Mouse (Mus musculus): ENCODE data around the gene Zfp830. TPM values are rescaled to one million over a fixed set of nuclear protein-coding genes. Genes with fewer than 3 reads are reported as not detected.

Zfp830 gene
- total and polyA plus RNA-seq, 2 experiments from 2014 or later = 15.7 to 17.4 TPM

- no peaks in the 10 kb centered on the region for H3K27me3 ChIP-seq (ENCODE audit: insufficient read depth, low read length)
- peaks cover 13% of the 10 kb centered on the region for H3K36me3 ChIP-seq (ENCODE audit: insufficient read depth, low read length)
- H3K4me2 ChIP-seq (ENCODE audit: low read depth, low read length, poor library complexity, severe bottlenecking) = peak overlapping the region; percentile 69
- 60% methylated on average over 5 of the region's 5 CpGs for WGBS
- H3K4me3 ChIP-seq (ENCODE audit: low read depth, low read length) = peak overlapping the region; percentile 94
- H3K9ac ChIP-seq (replicated peaks; ENCODE audit: low read length, poor library complexity, severe bottlenecking) = peak overlapping the region; percentile 85; the same call in 1 of the 2 replicates
- no peaks in the 10 kb centered on the region for H3K4me1 ChIP-seq (ENCODE audit: insufficient read depth, low read length)
- ATAC-seq (ENCODE audit: low FRiP score) = no peak
- DNase-seq (ENCODE audit: low spot score) = no peak
- H3K9me3 ChIP-seq (ENCODE audit: low read length) = no peaks in the 10 kb centered on the region
- TF ChIP-seq CTCF (IDR thresholded peaks at IDR 0.05) = no peak
- H3K27ac ChIP-seq (ENCODE audit: low read depth, low read length) = no peak overlapping the region
Measured at GRCm38 (mm10) chr11:82780134-82780533, 16.0 kb downstream of the Zfp830 start.

GRCm38 (mm10) chr11:82780983-82781903, 17.1 kb downstream of the Zfp830 start, which contains the start of gene Lig3:
Gene Lig3 (plus strand): TSS chr11:82781108.
- no peak; the same call in 1 of the 2 replicates for TF ChIP-seq CTCF (IDR thresholded peaks at IDR 0.05)
- DNase-seq (ENCODE audit: low spot score) (peak; percentile 97), ATAC-seq (ENCODE audit: low FRiP score) (peak; percentile 97)
- Histone ChIP-seq H3K27me3 (ENCODE audit: insufficient read depth, low read length) (no peaks in the 10 kb centered on the region), H3K9me3 (ENCODE audit: low read length) (no peaks in the 10 kb centered on the region), H3K27ac (ENCODE audit: low read depth, low read length) (peak within 1 kb of the TSS; percentile 94), H3K36me3 (ENCODE audit: insufficient read depth, low read length) (peaks cover 13% of the 10 kb centered on the region), H3K4me1 (ENCODE audit: insufficient read depth, low read length) (no peaks in the 10 kb centered on the region), H3K9ac (replicated peaks; ENCODE audit: low read length, poor library complexity, severe bottlenecking) (peak within 1 kb of the TSS; percentile 85), H3K4me2 (ENCODE audit: low read depth, low read length, poor library complexity, severe bottlenecking) (peak within 1 kb of the TSS; percentile 69), H3K4me3 (ENCODE audit: low read depth, low read length) (peak within 1 kb of the TSS; percentile 94)
- under 1% methylated on average over 60 of the region's 90 CpGs for WGBS

- no peak overlapping the region for H3K27ac ChIP-seq (ENCODE audit: low read depth, low read length)
Measured at GRCm38 (mm10) chr11:82782197-82782596, 18.1 kb downstream of the Zfp830 start.

GRCm38 (mm10) chr11:82783453-82783852, 19.3 kb downstream of the Zfp830 start:
- no peak for DNase-seq (ENCODE audit: low spot score)
- ATAC-seq (ENCODE audit: low FRiP score) = no peak
- no peaks in the 10 kb centered on the region for H3K4me1 ChIP-seq (ENCODE audit: insufficient read depth, low read length)
- peaks cover 21% of the 10 kb centered on the region for H3K36me3 ChIP-seq (ENCODE audit: insufficient read depth, low read length)
- TF ChIP-seq CTCF (IDR thresholded peaks at IDR 0.05) = no peak
- no peak overlapping the region for H3K27ac ChIP-seq (ENCODE audit: low read depth, low read length)
- H3K9ac ChIP-seq (replicated peaks; ENCODE audit: low read length, poor library complexity, severe bottlenecking) = no peak overlapping the region
- no peaks in the 10 kb centered on the region for H3K9me3 ChIP-seq (ENCODE audit: low read length)
- WGBS = 92% methylated on average over 11 of the region's 11 CpGs
- no peak overlapping the region for H3K4me3 ChIP-seq (ENCODE audit: low read depth, low read length)
- no peak overlapping the region for H3K4me2 ChIP-seq (ENCODE audit: low read depth, low read length, poor library complexity, severe bottlenecking)
- no peaks in the 10 kb centered on the region for H3K27me3 ChIP-seq (ENCODE audit: insufficient read depth, low read length)

More at GRCm38 (mm10) chr11:82782197-82782596, 18.1 kb downstream of the Zfp830 start:
- ATAC-seq (ENCODE audit: low FRiP score) (no peak), DNase-seq (ENCODE audit: low spot score) (no peak)
- peak overlapping the region; percentile 69 for H3K4me2 ChIP-seq (ENCODE audit: low read depth, low read length, poor library complexity, severe bottlenecking)
- H3K36me3 ChIP-seq (ENCODE audit: insufficient read depth, low read length) = peaks cover 13% of the 10 kb centered on the region
- no peaks in the 10 kb centered on the region for H3K4me1 ChIP-seq (ENCODE audit: insufficient read depth, low read length)
- 47% methylated on average over 6 of the region's 6 CpGs for WGBS
- peak overlapping the region; percentile 94 for H3K4me3 ChIP-seq (ENCODE audit: low read depth, low read length)
- no peak for TF ChIP-seq CTCF (IDR thresholded peaks at IDR 0.05)
- H3K27me3 ChIP-seq (ENCODE audit: insufficient read depth, low read length) = no peaks in the 10 kb centered on the region
- no peaks in the 10 kb centered on the region for H3K9me3 ChIP-seq (ENCODE audit: low read length)
- peak overlapping the region; percentile 85 for H3K9ac ChIP-seq (replicated peaks; ENCODE audit: low read length, poor library complexity, severe bottlenecking)

- 56% methylated on average over 3 of the region's 3 CpGs for WGBS
- DNase-seq (ENCODE audit: low spot score) (no peak), ATAC-seq (ENCODE audit: low FRiP score) (no peak)
- H3K4me1 ChIP-seq (ENCODE audit: insufficient read depth, low read length) = no peaks in the 10 kb centered on the region
- no peak overlapping the region for H3K9ac ChIP-seq (replicated peaks; ENCODE audit: low read length, poor library complexity, severe bottlenecking)
- H3K36me3 ChIP-seq (ENCODE audit: insufficient read depth, low read length) = peaks cover 24% of the 10 kb centered on the region
- no peaks in the 10 kb centered on the region for H3K9me3 ChIP-seq (ENCODE audit: low read length)
- H3K27me3 ChIP-seq (ENCODE audit: insufficient read depth, low read length) = no peaks in the 10 kb centered on the region
- H3K27ac ChIP-seq (ENCODE audit: low read depth, low read length) = no peak overlapping the region
- no peak overlapping the region for H3K4me3 ChIP-seq (ENCODE audit: low read depth, low read length)
- no peak for TF ChIP-seq CTCF (IDR thresholded peaks at IDR 0.05)
- no peak overlapping the region for H3K4me2 ChIP-seq (ENCODE audit: low read depth, low read length, poor library complexity, severe bottlenecking)
Measured at GRCm38 (mm10) chr11:82806656-82807055, 42.5 kb downstream of the Zfp830 start.

GRCm38 (mm10) chr11:82807370-82807769, 43.2 kb downstream of the Zfp830 start:
- DNase-seq (ENCODE audit: low spot score) (no peak), ATAC-seq (ENCODE audit: low FRiP score) (no peak)
- peaks cover 17% of the 10 kb centered on the region for H3K36me3 ChIP-seq (ENCODE audit: insufficient read depth, low read length)
- no peak overlapping the region for H3K4me2 ChIP-seq (ENCODE audit: low read depth, low read length, poor library complexity, severe bottlenecking)
- no peaks in the 10 kb centered on the region for H3K4me1 ChIP-seq (ENCODE audit: insufficient read depth, low read length)
- H3K4me3 ChIP-seq (ENCODE audit: low read depth, low read length) = no peak overlapping the region
- H3K9ac ChIP-seq (replicated peaks; ENCODE audit: low read length, poor library complexity, severe bottlenecking) = no peak overlapping the region
- H3K9me3 ChIP-seq (ENCODE audit: low read length) = no peaks in the 10 kb centered on the region
- TF ChIP-seq CTCF (IDR thresholded peaks at IDR 0.05) = no peak
- no peaks in the 10 kb centered on the region for H3K27me3 ChIP-seq (ENCODE audit: insufficient read depth, low read length)
- WGBS = 86% methylated on average over 3 of the region's 3 CpGs
- no peak overlapping the region for H3K27ac ChIP-seq (ENCODE audit: low read depth, low read length)

Data from midbrain, postnatal 0 days (tissue).